Mouse (Mus musculus): ENCODE results near the gene Galnt12. TPM values are rescaled to one million over a fixed set of nuclear protein-coding genes. Genes with fewer than 3 reads are reported as not detected.

The Galnt12 gene
- total and polyA plus RNA-seq, 3 experiments, result not detected

GRCm38 (mm10) chr4:47150806-47151205, 59.1 kb downstream of the Galnt12 start:
- no peak for DNase-seq (ENCODE audit: low read depth, low spot score)
- Histone ChIP-seq H3K4me3 (ENCODE audit: control insufficient read depth in 1 of 2, insufficient read depth in 1 of 2, low read depth in 2 of 2, low read length in 2 of 2) (no peak overlapping the region), H3K79me2 (ENCODE audit: control insufficient read depth, insufficient read depth, low read length, poor library complexity) (no peaks in the 10 kb centered on the region), H3K27me3 (ENCODE audit: control insufficient read depth in 1 of 2, insufficient read depth in 2 of 2, low read length in 2 of 2) (peaks cover 0 to 3% of the 10 kb centered on the region in 2 experiments; a peak in 2 of 4 replicates), H3K9me3 (replicated peaks; ENCODE audit: insufficient read depth, low read length) (no peaks in the 10 kb centered on the region), H3K4me1 (ENCODE audit: control insufficient read depth in 1 of 2, insufficient read depth in 2 of 2, low read length in 2 of 2) (no peaks in the 10 kb centered on the region), H3K9ac (ENCODE audit: control insufficient read depth, low read depth, low read length, poor library complexity, severe bottlenecking) (no peak overlapping the region), H3K36me3 (ENCODE audit: control insufficient read depth in 1 of 2, insufficient read depth in 2 of 2, low read length in 2 of 2) (no peaks in the 10 kb centered on the region), H3K27ac (ENCODE audit: control insufficient read depth, low read depth, low read length) (no peak overlapping the region)
- no peak for TF ChIP-seq TAL1 (IDR thresholded peaks at IDR 0.05; ENCODE audit: low read length)
- TF ChIP-seq NRF1 (IDR thresholded peaks at IDR 0.05; ENCODE audit: insufficient read depth, low read depth, low read length, poor library complexity, severe bottlenecking), result no peak
- no peak for TF ChIP-seq BHLHE40 (IDR thresholded peaks at IDR 0.05; ENCODE audit: borderline replicate concordance, low read depth, low read length)
- TF ChIP-seq MEF2A (IDR thresholded peaks at IDR 0.05; ENCODE audit: extremely low read depth, insufficient replicate concordance, low read depth, low read length, poor library complexity, severe bottlenecking), result no peak
- no peak for TF ChIP-seq MAX (IDR thresholded peaks at IDR 0.05; ENCODE audit: low read length)

DNA sequence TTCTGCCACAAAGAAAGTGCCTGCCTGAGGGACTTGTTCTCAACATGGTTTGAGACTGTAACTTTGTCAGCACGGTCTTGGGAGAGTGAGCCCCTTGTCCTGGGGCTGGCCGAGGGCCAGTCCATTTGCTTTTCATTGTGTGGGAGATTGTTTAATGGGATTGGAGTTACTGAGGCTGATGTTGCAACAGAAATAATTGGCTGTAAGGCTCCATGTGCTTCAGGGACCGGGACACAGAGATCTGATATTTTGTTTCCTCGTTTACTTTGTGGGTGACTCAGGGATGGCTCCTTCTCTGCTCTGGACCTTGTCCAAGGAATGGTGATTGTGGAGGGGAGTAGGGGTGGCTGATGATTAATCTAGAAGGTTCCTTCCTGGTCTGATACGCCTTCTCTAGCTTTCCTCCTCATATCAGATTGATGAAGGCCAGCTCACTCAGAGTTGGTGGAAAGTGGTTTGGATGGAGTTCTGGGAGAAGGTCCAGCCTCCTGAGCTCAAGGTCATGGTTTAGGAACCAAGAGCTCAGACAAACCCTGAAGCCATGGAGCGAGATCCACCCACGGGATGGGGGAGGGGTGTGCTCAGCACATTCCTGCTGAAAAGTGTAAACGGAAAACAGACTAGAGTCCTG, 60.0 kb downstream of the Galnt12 start:
- TF ChIP-seq EP300 (IDR thresholded peaks at IDR 0.05; ENCODE audit: low read depth in 1 of 2, low read length in 2 of 2) (no peak), MXI1 (IDR thresholded peaks at IDR 0.05; ENCODE audit: low read depth, low read length) (no peak), MAX (IDR thresholded peaks at IDR 0.05; ENCODE audit: low read length) (no peak), POLR2AphosphoS5 (IDR thresholded peaks at IDR 0.05; ENCODE audit: borderline replicate concordance, low read depth, low read length) (no peak), MAZ (IDR thresholded peaks at IDR 0.05; ENCODE audit: low read depth, low read length) (no peak), GATA1 (IDR thresholded peaks at IDR 0.05; ENCODE audit: low read depth, low read length) (no peak), TBP (IDR thresholded peaks at IDR 0.05; ENCODE audit: low read depth, low read length) (no peak), CHD2 (IDR thresholded peaks at IDR 0.05; ENCODE audit: low read length) (no peak)
- no peak for DNase-seq (ENCODE audit: low read depth, low spot score)
- Histone ChIP-seq H3K27me3 (ENCODE audit: control insufficient read depth in 1 of 2, insufficient read depth in 2 of 2, low read length in 2 of 2) (peaks cover 0 to 3% of the 10 kb centered on the region in 2 experiments; a peak in 3 of 4 replicates), H3K9ac (ENCODE audit: control insufficient read depth, low read depth, low read length, poor library complexity, severe bottlenecking) (no peak overlapping the region), H3K4me1 (ENCODE audit: control insufficient read depth in 1 of 2, insufficient read depth in 2 of 2, low read length in 2 of 2) (no peaks in the 10 kb centered on the region), H3K27ac (ENCODE audit: control insufficient read depth, low read depth, low read length) (no peak overlapping the region), H3K36me3 (ENCODE audit: control insufficient read depth in 1 of 2, insufficient read depth in 2 of 2, low read length in 2 of 2) (no peaks in the 10 kb centered on the region), H3K79me2 (ENCODE audit: control insufficient read depth, insufficient read depth, low read length, poor library complexity) (no peaks in the 10 kb centered on the region), H3K9me3 (replicated peaks; ENCODE audit: insufficient read depth, low read length) (no peaks in the 10 kb centered on the region), H3K4me3 (ENCODE audit: control insufficient read depth in 1 of 2, insufficient read depth in 1 of 2, low read depth in 2 of 2, low read length in 2 of 2) (no peak overlapping the region)

DNA sequence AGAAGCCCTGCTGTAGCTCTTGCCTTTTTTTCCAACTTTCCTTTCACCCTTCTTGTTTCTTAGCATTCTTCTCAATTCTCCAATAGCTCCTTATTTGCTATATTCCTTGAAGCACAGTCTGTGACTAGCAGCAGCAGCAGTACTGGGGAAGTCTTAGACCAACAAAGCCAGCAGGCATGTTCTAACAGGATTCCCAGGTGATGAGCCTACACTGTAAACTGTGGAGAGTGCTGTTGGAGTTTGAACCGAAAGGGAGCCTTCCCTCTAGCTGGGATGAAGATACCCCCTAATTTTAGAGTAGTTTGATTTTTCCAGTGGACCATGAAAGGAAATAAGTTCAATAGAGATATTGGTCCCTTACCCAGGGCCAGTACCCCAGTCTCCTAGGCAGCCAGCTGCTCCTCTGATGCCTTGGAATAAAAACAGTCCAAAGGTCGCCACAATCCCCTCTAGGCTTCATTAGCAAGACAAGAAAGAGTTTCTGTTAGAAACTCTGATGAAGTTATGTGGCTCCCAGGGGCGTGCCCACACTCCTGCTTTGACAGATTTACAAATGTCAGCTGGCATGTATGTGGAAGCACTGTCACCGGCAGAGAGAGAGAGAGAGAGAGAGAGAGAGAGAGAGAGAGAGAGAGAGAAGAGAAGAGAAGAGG, 69.5 kb downstream of the Galnt12 start:
- no peak overlapping the region for H3K4me3 ChIP-seq (ENCODE audit: control insufficient read depth in 1 of 2, insufficient read depth in 1 of 2, low read depth in 2 of 2, low read length in 2 of 2)
- H3K36me3 ChIP-seq (ENCODE audit: control insufficient read depth in 1 of 2, insufficient read depth in 2 of 2, low read length in 2 of 2), result no peaks in the 10 kb centered on the region
- H3K79me2 ChIP-seq (ENCODE audit: control insufficient read depth, insufficient read depth, low read length, poor library complexity), result no peaks in the 10 kb centered on the region
- no peak for TF ChIP-seq POLR2AphosphoS5 (IDR thresholded peaks at IDR 0.05; ENCODE audit: borderline replicate concordance, low read depth, low read length)
- TF ChIP-seq CHD1 (IDR thresholded peaks at IDR 0.05; ENCODE audit: low read depth, low read length), result no peak
- no peak for TF ChIP-seq HCFC1 (IDR thresholded peaks at IDR 0.05; ENCODE audit: low read depth, low read length)
- TF ChIP-seq MEF2A (IDR thresholded peaks at IDR 0.05; ENCODE audit: extremely low read depth, insufficient replicate concordance, low read depth, low read length, poor library complexity, severe bottlenecking), result no peak
- TF ChIP-seq MAFK (IDR thresholded peaks at IDR 0.05; ENCODE audit: borderline replicate concordance, low read depth, low read length), result no peak
- TF ChIP-seq POLR2AphosphoS2 (IDR thresholded peaks at IDR 0.05; ENCODE audit: low read length), result no peak
- no peak for TF ChIP-seq POLR2A (IDR thresholded peaks at IDR 0.05; ENCODE audit: control insufficient read depth in 1 of 2, insufficient read depth in 1 of 2, low read depth in 1 of 2, low read length in 2 of 2, poor library complexity in 1 of 2)
- no peak for TF ChIP-seq GABPA (IDR thresholded peaks at IDR 0.05; ENCODE audit: low read depth, low read length)
- TF ChIP-seq JUND (IDR thresholded peaks at IDR 0.05; ENCODE audit: low read depth, low read length), result no peak
- no peak for TF ChIP-seq RCOR1 (IDR thresholded peaks at IDR 0.05; ENCODE audit: low read depth, low read length)
- TF ChIP-seq TCF12 (IDR thresholded peaks at IDR 0.05; ENCODE audit: low read depth, low read length), result no peak
- H3K4me1 ChIP-seq (ENCODE audit: control insufficient read depth in 1 of 2, insufficient read depth in 2 of 2, low read length in 2 of 2), result no peaks in the 10 kb centered on the region
- H3K27ac ChIP-seq (ENCODE audit: control insufficient read depth, low read depth, low read length), result no peak overlapping the region
- H3K9me3 ChIP-seq (replicated peaks; ENCODE audit: insufficient read depth, low read length), result no peaks in the 10 kb centered on the region
- H3K9ac ChIP-seq (ENCODE audit: control insufficient read depth, low read depth, low read length, poor library complexity, severe bottlenecking), result no peak overlapping the region
- H3K27me3 ChIP-seq (ENCODE audit: control insufficient read depth in 1 of 2, insufficient read depth in 2 of 2, low read length in 2 of 2), result no peaks in the 10 kb centered on the region; a peak in 1 of 4 replicates
- DNase-seq (ENCODE audit: low read depth, low spot score), result no peak
